Mouse (Mus musculus) liver, embryonic 14.5 days (tissue): ENCODE measurements around the gene Spata2l.

Experiments used
- CTCF ChIP-seq: IDR thresholded peaks from 2 replicates; pipeline ENCODE4 v1.5.1; 2016; ENCODE audit warnings: antibody characterized with exemption, low read depth, control low read depth
- EP300 ChIP-seq: IDR thresholded peaks from 2 replicates; pipeline ENCODE4 v1.6.1; 2016; ENCODE audit warnings: antibody characterized with exemption, low read depth

GRCm38 (mm10) chr8:123188006-123188405 lies 48.0 kb downstream of the Spata2l start:
- TF ChIP-seq EP300 = no peak
- no peak for TF ChIP-seq CTCF
